Mouse (Mus musculus) layer of hippocampus, adult 18-20 months (tissue): ENCODE measurements around the gene Tdrd1. TPM values are rescaled to one million over a fixed set of nuclear protein-coding genes. Genes with fewer than 3 reads are reported as not detected.

Source experiments
- DNase-seq, 2 experiments: peaks; one replicate each; pipeline ENCODE4 v3.0.0; 2022; ENCODE audit warnings: low spot score in 2 of 2
- total RNA-seq, 2 experiments: library from RNA; stranded (reverse); gene quantifications; 2 replicates each; pipeline ENCODE4 v1.2.3; 2021

Tdrd1 gene
- total RNA-seq, 2 experiments from 2014 or later, result 0.37 to 0.71 TPM

DNA sequence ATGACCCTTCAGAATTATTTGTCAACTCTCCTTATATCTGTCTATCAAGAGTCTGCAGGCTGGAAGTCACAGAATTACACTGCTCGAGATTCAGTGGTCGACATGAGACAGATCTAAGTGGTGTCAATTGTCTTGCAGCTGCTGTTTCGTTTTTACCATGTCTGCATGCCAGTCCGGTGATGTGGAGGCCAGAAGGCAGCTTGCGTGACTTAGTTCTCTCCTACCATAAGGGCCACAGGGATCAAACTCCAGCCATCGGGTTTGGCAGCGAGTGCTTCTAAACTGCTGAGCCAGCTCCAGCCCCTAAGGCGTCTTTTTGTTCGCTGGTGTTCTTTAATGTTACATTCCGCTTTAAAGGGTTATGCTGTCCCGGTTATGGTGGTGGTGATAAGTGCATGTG lies 2.3 kb downstream of the Tdrd1 start:
- no peak for DNase-seq

- no peak for DNase-seq
These were observed 3.3 kb downstream of the Tdrd1 start for GRCm38 (mm10) chr19:56829267-56829666.

- no peak for DNase-seq
These were observed 4.2 kb downstream of the Tdrd1 start for GRCm38 (mm10) chr19:56830163-56830562.

DNA sequence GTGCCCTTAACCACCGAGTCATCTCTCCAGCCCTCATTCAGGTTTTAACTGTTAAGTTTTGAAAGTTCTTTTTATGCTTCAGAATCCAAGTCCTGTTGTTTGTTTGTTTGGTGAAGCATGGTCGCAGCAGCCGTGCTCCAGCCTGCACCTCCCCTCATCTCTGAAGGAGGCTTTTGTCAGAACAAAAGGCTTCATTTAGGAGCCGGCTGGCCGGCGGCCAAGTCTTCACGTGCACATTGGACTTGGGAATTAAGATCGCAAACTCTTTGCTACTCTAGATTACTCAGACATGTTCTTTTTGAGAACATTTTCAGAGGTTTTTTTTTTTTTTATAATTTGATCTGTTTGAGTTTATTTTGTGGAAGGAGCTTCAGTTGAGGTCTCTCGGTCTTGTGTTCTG lies 9.3 kb downstream of the Tdrd1 start:
- no peak for DNase-seq

DNA sequence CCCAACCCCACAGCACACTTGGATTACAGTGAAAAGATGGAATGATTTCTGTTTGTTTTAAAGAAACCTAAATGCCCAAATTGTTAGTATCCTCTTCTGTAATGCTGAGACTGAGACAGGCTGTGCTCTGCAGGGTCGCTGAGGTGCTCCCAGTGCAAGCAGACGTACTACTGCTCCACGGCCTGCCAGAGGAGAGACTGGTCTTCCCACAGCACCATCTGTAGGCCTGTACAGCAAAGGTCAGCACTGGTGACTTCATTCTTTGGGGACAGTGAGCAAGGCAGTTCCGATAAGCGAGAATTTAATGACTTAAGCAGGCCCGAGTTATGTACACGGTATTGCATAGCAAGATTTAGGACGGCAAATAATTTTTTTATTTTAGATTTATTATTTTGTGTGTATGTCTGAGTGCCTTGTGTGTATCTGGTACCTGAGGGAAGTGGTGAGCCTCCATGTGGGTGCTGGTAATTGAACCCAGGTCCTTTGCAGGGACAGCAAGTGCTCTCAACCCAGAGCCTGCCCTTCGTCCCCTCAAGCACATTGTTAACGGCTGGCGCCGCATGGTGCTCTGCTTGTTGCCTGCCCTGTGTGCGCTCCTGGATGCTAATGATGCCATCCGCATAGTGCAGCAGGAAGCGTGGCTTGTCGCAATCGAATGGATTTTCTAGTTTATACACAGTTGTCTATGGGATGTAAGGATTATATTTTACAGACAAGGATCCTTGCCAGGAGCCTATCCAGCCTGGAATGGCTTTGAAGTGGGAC lies 13.1 kb downstream of the Tdrd1 start:
- no peak for DNase-seq

DNA sequence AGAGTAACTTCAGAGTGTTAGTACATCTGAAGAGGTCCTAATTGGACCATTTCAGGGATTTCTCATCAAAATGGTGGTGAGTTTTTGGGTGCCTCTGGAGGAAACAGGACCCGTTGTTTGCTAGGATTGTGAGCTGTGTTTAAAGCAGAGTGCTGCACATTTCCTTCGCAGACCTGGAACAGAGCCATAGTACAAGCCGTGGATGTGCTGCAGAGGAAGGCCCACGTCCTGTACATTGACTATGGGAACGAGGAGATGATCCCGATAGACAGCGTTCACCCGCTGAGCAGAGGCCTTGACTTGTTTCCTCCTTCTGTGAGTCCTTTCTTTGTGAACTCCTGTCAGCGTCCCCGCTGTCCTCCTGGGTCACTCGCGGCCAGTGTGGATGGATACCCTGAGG lies 17.0 kb downstream of the Tdrd1 start:
- DNase-seq, result no peak

DNA sequence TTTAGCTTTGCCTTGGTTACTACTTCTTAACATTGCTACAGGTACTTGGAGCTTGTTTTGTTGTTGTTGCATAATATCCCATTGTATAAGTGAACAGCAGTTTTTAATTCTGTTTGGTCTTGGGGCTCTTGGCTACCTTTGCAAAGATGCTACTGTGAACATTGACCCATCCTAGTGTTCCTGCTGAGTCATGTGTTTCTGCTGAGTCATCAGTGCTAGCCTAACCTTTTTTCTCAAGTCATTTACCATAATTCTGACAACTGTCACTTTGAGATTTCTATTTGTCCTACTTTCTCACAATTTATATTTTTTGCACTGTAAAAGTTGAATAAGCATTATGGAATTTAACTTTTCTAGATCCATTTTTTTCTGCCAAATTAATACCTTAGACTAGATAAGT lies 26.6 kb downstream of the Tdrd1 start:
- no peak for DNase-seq

DNA sequence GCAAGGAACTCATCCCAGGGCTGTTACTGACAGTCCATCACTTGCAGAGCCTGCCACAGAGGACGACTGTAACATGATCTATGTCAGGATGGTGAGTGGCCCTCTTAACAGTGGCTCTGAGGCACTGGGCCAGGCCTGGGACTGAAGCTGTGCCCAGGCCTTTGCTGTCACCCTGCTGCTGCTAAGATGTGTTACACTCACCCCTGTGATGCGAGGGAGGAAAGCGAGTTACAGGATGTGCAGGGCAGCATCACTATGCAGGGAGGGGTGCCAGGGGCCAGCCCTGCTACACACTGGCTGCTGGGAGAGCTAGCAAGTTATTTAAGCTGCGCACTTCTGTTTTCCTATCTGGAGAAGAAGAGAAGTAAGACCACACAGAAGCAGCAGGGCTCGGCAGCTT lies 30.4 kb downstream of the Tdrd1 start:
- DNase-seq, result no peak

DNA sequence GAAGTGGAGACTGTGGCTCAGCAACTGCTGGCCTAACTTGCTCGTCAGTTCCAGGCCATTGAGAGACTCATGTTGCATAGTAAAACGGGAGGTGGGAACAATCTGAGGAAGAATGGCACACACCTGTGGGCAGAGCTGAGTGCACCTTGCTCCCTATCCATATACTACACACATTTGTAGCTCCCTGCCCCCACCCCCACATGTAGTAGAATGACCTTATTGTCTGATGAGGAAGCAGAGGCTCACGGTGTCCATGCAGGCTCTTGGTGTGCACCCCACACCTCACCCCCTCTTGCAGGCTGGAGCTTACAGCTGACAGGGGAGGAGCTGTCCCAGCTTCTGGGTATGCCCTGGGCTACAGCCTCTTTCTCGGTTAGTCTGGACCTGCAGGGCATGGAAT lies 41.7 kb downstream of the Tdrd1 start:
- DNase-seq, result no peak

DNA sequence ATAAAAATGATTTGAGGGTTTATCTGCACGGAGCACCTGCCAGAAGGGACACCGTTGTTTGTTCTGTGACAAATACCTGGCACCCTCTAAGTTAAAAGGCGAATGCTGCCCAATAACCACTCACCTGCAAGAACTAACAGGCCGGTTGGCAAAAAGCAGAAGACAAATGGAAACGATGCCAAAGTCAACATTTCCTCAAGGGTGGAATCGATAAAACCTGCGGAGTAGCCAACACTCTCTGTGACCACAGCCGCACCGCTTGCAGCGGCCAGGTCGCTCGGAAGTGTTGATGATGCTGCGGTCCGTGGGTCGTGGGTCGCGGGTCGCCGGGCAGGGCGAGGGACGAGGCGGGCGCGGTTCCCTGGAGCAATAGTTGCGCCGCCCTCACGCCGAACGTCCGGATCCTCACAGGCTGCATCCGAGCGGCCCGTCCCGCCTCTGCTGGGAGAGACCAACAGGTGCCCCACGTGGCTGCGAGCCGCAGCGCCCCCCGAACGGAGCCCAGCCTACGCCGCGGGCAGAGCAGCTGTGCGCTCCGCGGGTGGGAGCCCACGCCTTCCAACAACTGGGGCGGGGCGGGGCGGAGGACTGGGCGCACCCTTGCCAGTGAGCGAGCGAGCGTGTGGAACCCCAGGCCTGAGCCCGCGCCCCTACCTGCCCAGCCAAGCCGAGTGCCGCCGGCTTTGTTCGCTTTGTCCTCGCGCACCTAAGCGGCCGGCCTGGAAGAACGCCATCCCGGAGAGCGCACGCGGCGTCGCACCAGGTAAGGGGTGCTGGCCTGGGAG lies 48.0 kb downstream of the Tdrd1 start, which contains the start of gene Vwa2:
TSS of gene Vwa2 (plus strand) at position 434 of the 785 bp plus-strand sequence.
- no peak for DNase-seq

DNA sequence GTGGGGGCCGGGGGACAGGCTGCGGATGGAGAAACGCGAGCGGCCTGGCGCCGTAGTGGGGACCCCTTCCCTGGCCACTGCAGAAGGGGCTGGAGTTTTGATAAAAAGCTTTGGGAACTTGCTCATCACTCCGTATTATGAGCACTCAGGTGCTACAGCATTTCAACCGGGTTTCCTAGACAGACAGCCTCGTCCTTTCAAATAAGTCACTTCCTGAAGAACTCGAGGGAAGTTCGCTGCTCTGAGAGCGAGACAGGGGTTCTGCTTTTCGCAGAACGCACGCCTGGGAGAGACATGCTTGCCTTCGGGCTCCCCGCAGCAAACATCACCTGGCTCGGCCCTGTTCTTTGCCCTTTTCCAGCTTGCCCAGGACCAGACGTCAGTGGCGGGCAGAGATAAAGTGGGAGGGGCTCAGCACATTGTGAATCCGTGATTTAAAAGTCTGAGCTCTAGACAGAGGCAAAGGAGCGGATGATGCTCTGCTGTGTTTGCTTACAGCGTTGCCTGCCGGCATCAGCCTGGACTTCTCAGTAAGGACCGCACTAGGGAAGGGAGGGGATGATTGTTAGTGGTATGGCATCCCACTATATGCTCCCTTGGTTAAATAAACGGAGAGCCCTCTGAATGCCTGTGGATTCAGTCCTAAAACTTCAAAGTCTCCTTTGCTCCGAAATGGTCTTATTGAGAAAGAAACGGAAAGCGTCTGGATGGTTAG lies 48.7 kb downstream of the Tdrd1 start:
- no peak for DNase-seq

DNA sequence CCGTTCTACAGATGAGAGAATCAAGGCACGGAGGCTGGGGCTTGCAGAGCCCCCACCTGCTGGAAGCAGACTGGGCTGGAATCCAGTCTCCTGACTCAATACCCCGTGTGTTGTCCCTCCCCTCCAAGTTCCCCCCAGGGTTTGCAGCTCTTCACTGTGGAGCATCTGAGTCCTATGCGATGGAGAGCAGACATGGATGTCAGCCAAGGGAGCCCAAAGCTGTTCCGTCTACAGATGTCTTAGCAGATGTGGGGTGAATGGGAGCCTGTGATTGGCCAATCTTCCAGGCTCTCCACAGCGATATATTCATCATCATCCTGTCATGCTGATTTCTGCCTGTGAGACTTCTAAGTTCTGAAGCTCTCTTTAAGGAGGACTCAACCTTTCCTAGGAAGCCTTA lies 51.4 kb downstream of the Tdrd1 start:
- DNase-seq, result no peak

GRCm38 (mm10) chr19:56887879-56888278 lies 61.9 kb downstream of the Tdrd1 start:
- peak in 1 of 2 experiments; percentile 34 for DNase-seq

- no peak for DNase-seq
These were observed 62.6 kb downstream of the Tdrd1 start for GRCm38 (mm10) chr19:56888654-56889053.

- DNase-seq, result no peak
These were observed 65.4 kb downstream of the Tdrd1 start for GRCm38 (mm10) chr19:56891438-56891837.

GRCm38 (mm10) chr19:56892586-56892985 lies 66.6 kb downstream of the Tdrd1 start:
- no peak for DNase-seq

GRCm38 (mm10) chr19:56893326-56893725 lies 67.3 kb downstream of the Tdrd1 start:
- no peak for DNase-seq

DNA sequence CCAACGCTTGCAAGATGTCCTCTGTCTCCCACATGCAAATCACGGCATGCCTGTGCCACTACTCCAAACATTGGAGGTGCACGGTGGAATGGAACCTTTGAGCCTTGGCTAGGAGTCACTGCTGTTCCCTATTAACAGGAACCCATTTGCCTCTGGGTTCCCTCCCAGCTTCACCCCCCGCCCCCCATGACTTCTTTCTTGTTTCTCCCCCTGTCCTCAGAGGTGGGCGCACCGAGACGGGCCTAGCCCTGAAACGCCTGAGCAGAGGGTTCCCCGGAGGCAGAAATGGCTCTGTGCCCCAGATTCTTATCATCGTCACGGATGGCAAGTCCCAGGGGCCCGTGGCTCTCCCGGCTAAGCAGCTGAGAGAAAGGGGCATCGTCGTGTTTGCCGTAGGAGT lies 71.6 kb downstream of the Tdrd1 start:
- DNase-seq, result no peak

GRCm38 (mm10) chr19:56904095-56904494 lies 78.1 kb downstream of the Tdrd1 start:
- no peak for DNase-seq

DNA sequence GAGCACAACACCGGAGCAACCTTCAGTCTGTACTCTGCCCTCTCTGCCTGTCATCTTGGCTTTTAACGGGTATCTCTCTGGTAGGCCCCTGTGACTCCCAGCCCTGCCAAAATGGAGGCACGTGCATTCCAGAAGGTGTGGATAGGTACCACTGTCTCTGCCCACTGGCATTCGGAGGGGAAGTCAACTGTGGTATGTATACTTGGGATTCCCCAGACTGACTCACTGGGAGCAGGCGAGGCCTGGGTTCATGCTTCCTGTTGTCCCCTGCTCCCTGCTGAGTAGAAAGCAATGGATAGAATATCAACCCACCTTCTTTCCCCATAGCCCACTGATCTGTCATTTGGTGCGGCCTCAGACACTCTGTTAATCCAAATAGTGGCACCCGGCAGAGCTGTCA lies 79.4 kb downstream of the Tdrd1 start:
- DNase-seq, result no peak

DNA sequence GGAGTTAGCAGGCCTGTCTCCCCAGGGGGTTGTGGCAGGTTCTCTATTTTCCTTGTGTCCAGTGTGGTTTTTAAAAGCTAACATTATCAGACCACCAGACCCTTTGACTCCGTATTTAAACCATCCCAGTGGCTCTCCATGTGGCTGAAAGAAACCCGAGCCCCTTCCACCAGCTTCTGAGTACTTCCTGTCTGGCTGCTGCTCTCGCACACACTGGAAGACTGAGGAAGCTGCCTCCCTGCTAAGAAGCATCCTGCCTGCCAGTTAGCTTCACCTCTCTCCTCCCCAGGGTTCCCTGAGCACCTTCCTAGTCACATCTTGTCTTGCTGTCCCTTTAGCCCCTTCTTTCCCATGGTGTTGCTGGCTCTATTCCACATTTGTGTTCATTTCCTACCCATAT lies 81.8 kb downstream of the Tdrd1 start:
- DNase-seq, result no peak
